Mouse (Mus musculus): ENCODE results near the gene Clstn2. TPM values are rescaled to one million over a fixed set of nuclear protein-coding genes. Genes with fewer than 3 reads are reported as not detected.

Gene Clstn2
- total and polyA plus RNA-seq, 2 experiments from 2014 or later: 10.1 to 51.6 TPM

DNA sequence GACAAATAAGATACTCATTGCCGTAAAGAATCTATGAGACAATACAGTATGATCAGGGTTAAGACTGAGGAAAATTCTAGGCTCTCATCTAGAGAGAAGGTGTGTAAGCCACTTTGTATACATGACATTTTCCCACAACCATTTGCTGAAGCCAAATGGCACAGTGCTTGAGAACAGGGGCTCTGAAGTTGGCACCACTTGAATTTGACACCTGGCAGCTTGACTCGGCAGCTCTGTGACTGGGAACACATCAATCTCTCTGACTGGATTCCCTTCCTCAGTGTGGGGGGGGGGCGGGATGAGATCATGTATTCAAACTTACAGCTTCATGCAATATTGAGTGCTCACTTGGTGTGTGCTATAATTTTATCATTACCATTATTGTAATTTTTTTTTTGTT, 499.7 kb downstream of the Clstn2 start:
- WGBS: 81% methylated on average over 3 of the region's 3 CpGs
- DNase-seq (ENCODE audit: low spot score): no peak
- no peaks in the 10 kb centered on the region for H3K9me3 ChIP-seq (ENCODE audit: low read length)
- ATAC-seq: no peak
- H3K36me3 ChIP-seq (ENCODE audit: insufficient read depth, low read length): no peaks in the 10 kb centered on the region
- no peak for TF ChIP-seq CTCF (IDR thresholded peaks at IDR 0.05; ENCODE audit: low read depth)
- no peak overlapping the region for H3K9ac ChIP-seq (replicated peaks; ENCODE audit: low read length)
- H3K4me2 ChIP-seq (ENCODE audit: low read depth, low read length): no peak overlapping the region
- H3K4me1 ChIP-seq (ENCODE audit: insufficient read depth, low read length): peaks cover 3% of the 10 kb centered on the region
- H3K27me3 ChIP-seq (ENCODE audit: insufficient read depth, low read length): no peaks in the 10 kb centered on the region
- no peak overlapping the region for H3K4me3 ChIP-seq (ENCODE audit: low read length)
- no peak overlapping the region for H3K27ac ChIP-seq

DNA sequence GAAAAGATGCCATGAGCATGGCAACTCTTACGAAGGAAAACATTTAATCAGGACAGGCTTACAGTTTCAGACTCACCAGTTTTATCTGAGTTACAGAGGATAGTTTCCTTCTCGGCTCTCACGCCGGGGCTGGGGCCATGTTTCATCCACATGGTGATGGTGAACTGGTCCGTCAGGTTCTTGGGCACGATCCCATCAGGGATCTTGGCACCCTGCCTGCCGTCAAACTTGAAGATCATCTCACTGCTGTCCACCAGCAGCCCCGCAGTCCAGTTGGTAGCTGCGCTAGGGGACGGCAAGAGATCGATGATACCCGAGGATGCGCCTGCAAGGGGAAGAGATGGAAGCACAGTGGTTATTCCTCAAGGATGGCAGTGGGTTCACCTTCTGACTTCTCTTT, 500.4 kb downstream of the Clstn2 start:
- no peaks in the 10 kb centered on the region for H3K27me3 ChIP-seq (ENCODE audit: insufficient read depth, low read length)
- H3K9me3 ChIP-seq (ENCODE audit: low read length): no peaks in the 10 kb centered on the region
- no peak overlapping the region for H3K27ac ChIP-seq
- no peak overlapping the region for H3K4me2 ChIP-seq (ENCODE audit: low read depth, low read length)
- no peak for TF ChIP-seq CTCF (IDR thresholded peaks at IDR 0.05; ENCODE audit: low read depth)
- H3K4me1 ChIP-seq (ENCODE audit: insufficient read depth, low read length): no peaks in the 10 kb centered on the region
- no peak overlapping the region for H3K9ac ChIP-seq (replicated peaks; ENCODE audit: low read length)
- DNase-seq (ENCODE audit: low spot score): peak; percentile 13
- no peak for ATAC-seq
- no peak overlapping the region for H3K4me3 ChIP-seq (ENCODE audit: low read length)
- WGBS: 88% methylated on average over 13 of the region's 13 CpGs
- no peaks in the 10 kb centered on the region for H3K36me3 ChIP-seq (ENCODE audit: insufficient read depth, low read length)

DNA sequence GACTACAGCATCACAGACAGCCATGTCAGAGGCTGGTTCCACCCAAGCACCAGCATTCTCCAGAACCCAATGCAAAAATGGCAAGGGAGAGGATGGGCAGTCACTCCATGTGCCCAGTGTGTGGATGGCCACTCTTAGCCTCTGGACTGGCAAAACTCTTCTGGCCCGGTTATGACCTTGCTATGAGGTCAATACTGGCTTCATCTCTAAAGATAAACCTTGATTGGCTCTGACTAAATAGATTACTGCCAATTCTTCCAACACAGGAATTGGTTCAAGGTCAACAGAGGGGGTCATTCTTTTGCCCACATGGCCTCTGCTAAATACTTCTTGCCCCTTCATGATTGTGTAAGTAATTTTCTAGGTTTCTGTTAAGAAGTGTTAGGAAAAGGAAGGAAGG, 505.1 kb downstream of the Clstn2 start:
- Histone ChIP-seq H3K9me3 (ENCODE audit: low read length) (no peaks in the 10 kb centered on the region), H3K9ac (replicated peaks; ENCODE audit: low read length) (no peak overlapping the region), H3K4me3 (ENCODE audit: low read length) (no peak overlapping the region), H3K4me2 (ENCODE audit: low read depth, low read length) (no peak overlapping the region), H3K36me3 (ENCODE audit: insufficient read depth, low read length) (no peaks in the 10 kb centered on the region), H3K27ac (no peak overlapping the region), H3K4me1 (ENCODE audit: insufficient read depth, low read length) (no peaks in the 10 kb centered on the region), H3K27me3 (ENCODE audit: insufficient read depth, low read length) (no peaks in the 10 kb centered on the region)
- 100% methylated on average over 1 of the region's 1 CpGs for WGBS
- no peak for TF ChIP-seq CTCF (IDR thresholded peaks at IDR 0.05; ENCODE audit: low read depth)
- no peak for DNase-seq (ENCODE audit: low spot score)
- ATAC-seq: no peak

DNA sequence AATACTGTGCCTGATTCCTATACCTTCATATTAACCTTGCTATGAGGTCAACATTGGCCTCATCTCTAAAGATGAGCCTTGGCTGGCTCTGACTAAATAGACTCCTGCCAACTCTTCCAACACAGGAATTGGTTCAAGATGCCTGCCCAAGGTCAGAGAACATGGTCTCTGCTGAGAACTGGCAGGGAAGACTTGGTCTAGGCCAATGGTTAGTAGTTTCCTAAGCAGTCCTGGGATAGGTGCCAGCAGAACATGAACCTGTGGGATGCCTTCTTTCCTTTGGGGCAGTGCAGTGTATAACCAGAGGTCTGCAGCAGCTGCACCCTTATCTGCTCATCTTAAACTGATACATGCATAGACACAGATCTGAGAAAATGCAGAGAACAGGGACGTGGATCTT, 505.7 kb downstream of the Clstn2 start:
- H3K27ac ChIP-seq: no peak overlapping the region
- ATAC-seq: no peak
- no peak overlapping the region for H3K4me3 ChIP-seq (ENCODE audit: low read length)
- H3K9ac ChIP-seq (replicated peaks; ENCODE audit: low read length): no peak overlapping the region
- DNase-seq (ENCODE audit: low spot score): peak; percentile 11
- no peak overlapping the region for H3K4me2 ChIP-seq (ENCODE audit: low read depth, low read length)
- TF ChIP-seq CTCF (IDR thresholded peaks at IDR 0.05; ENCODE audit: low read depth): no peak
- WGBS: 91% methylated on average over 1 of the region's 1 CpGs
- no peaks in the 10 kb centered on the region for H3K27me3 ChIP-seq (ENCODE audit: insufficient read depth, low read length)
- H3K36me3 ChIP-seq (ENCODE audit: insufficient read depth, low read length): no peaks in the 10 kb centered on the region
- H3K4me1 ChIP-seq (ENCODE audit: insufficient read depth, low read length): no peaks in the 10 kb centered on the region
- H3K9me3 ChIP-seq (ENCODE audit: low read length): no peaks in the 10 kb centered on the region

DNA sequence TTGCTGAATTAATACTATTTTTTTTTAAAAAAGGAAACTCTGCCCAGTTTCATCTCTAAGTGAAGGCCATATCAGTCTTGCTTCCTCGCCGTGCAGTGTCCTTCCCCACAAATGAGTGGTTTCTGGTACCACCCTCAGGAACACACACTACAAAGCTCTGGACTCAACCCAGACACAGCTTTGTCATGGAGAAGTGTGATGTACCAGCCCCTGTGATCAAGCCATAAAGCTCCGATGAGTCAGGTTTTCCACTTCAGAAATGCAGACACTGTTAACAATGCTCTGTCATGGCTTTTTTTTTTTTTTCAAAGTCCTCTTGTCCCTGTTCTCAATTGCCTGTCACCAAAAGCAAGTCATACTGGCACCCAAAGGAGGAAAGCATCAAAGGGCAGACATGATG, 507.4 kb downstream of the Clstn2 start:
- H3K9me3 ChIP-seq (ENCODE audit: low read length): no peaks in the 10 kb centered on the region
- ATAC-seq (no peak), DNase-seq (ENCODE audit: low spot score) (no peak)
- no peak overlapping the region for H3K4me2 ChIP-seq (ENCODE audit: low read depth, low read length)
- no peaks in the 10 kb centered on the region for H3K36me3 ChIP-seq (ENCODE audit: insufficient read depth, low read length)
- no peak for TF ChIP-seq CTCF (IDR thresholded peaks at IDR 0.05; ENCODE audit: low read depth)
- 81% methylated on average over 3 of the region's 3 CpGs for WGBS
- no peak overlapping the region for H3K9ac ChIP-seq (replicated peaks; ENCODE audit: low read length)
- H3K27ac ChIP-seq: no peak overlapping the region
- H3K4me3 ChIP-seq (ENCODE audit: low read length): no peak overlapping the region
- no peaks in the 10 kb centered on the region for H3K4me1 ChIP-seq (ENCODE audit: insufficient read depth, low read length)
- no peaks in the 10 kb centered on the region for H3K27me3 ChIP-seq (ENCODE audit: insufficient read depth, low read length)

DNA sequence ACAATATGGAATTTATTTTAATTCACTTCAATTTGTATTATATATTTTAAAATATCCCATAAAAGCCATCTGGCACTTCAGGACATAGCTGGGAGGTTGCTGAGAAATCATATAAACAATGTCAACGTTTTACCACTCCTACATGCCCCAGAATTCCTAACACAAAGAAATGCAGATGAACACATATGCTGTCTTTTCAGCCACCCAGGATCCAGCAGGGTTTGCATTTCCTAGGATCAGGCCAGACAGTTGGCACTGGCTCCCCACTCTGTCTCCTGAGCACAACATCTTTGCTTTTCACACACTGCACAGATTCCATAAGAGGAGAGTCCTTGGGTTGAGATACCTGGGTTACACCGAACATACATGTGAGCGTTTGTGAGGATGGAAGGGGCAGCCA, 508.1 kb downstream of the Clstn2 start:
- H3K4me1 ChIP-seq (ENCODE audit: insufficient read depth, low read length): no peaks in the 10 kb centered on the region
- no peak overlapping the region for H3K4me3 ChIP-seq (ENCODE audit: low read length)
- H3K27me3 ChIP-seq (ENCODE audit: insufficient read depth, low read length): no peaks in the 10 kb centered on the region
- TF ChIP-seq CTCF (IDR thresholded peaks at IDR 0.05; ENCODE audit: low read depth): no peak
- ATAC-seq: no peak
- no peak overlapping the region for H3K27ac ChIP-seq
- H3K9ac ChIP-seq (replicated peaks; ENCODE audit: low read length): no peak overlapping the region
- H3K36me3 ChIP-seq (ENCODE audit: insufficient read depth, low read length): no peaks in the 10 kb centered on the region
- 73% methylated on average over 3 of the region's 3 CpGs for WGBS
- no peaks in the 10 kb centered on the region for H3K9me3 ChIP-seq (ENCODE audit: low read length)
- no peak overlapping the region for H3K4me2 ChIP-seq (ENCODE audit: low read depth, low read length)
- DNase-seq (ENCODE audit: low spot score): no peak

DNA sequence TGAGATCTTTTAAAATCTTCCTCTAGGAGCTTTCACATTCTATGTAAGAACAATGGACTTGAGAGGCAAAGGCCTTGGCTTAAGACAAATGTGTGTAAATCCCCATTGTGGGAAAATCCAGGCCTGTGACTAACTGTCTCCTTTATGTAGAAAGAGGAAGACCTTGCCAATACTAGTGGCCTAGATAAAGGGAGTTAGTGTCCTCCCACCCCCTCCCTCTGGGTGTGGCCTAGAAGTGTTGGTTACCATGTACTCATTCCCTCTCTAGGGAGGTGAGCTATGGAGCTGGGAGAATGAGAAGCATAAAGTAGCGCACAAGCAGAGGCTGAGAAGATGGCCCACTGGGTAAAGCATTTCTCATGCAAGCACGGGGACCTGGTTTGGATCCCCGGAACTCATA, 512.2 kb downstream of the Clstn2 start:
- no peaks in the 10 kb centered on the region for H3K27me3 ChIP-seq (ENCODE audit: insufficient read depth, low read length)
- WGBS: 89% methylated on average over 3 of the region's 3 CpGs
- ATAC-seq: no peak
- H3K9me3 ChIP-seq (ENCODE audit: low read length): no peaks in the 10 kb centered on the region
- H3K36me3 ChIP-seq (ENCODE audit: insufficient read depth, low read length): no peaks in the 10 kb centered on the region
- DNase-seq (ENCODE audit: low spot score): no peak
- no peak for TF ChIP-seq CTCF (IDR thresholded peaks at IDR 0.05; ENCODE audit: low read depth)
- no peak overlapping the region for H3K4me3 ChIP-seq (ENCODE audit: low read length)
- H3K4me1 ChIP-seq (ENCODE audit: insufficient read depth, low read length): no peaks in the 10 kb centered on the region
- no peak overlapping the region for H3K4me2 ChIP-seq (ENCODE audit: low read depth, low read length)
- no peak overlapping the region for H3K9ac ChIP-seq (replicated peaks; ENCODE audit: low read length)
- H3K27ac ChIP-seq: no peak overlapping the region
